Mouse (Mus musculus) G1E (cell line): ENCODE results near the gene Meltf. TPM values are rescaled to one million over a fixed set of nuclear protein-coding genes. Genes with fewer than 3 reads are reported as not detected.
"Not testable (repeated sequence)": the region's sequence is repeated elsewhere in the genome, so short reads cannot be mapped to it uniquely, and the experiment has no call there.

ENCODE experiments used
- ATAC-seq: 2 replicates; pipeline ENCODE4 v1.8.0; 2016; ENCODE audit warnings: mild to moderate bottlenecking; ENCODE audit not compliant: insufficient number of reproducible peaks, poor library complexity, low FRiP score, severe bottlenecking; ENCODE audit errors: extremely low read depth
- DNase-seq: peaks from one replicate; pipeline ENCODE4 v3.0.0; 2012; ENCODE audit warnings: low spot score
- H3K27me3 ChIP-seq: 2 replicates; pipeline ENCODE4 v1.6.1; 2012; ENCODE audit warnings: mild to moderate bottlenecking, low read length, inconsistent platforms; ENCODE audit not compliant: insufficient read depth
- H3K36me3 ChIP-seq: replicated peaks from 2 replicates; pipeline ENCODE3; 2012; ENCODE audit warnings: mild to moderate bottlenecking, inconsistent platforms
- H3K4me1 ChIP-seq: 2 replicates; pipeline ENCODE4 v1.6.1; 2012; ENCODE audit warnings: low read depth, low read length, inconsistent platforms, mixed read lengths; ENCODE audit not compliant: insufficient read depth
- H3K4me3 ChIP-seq: 2 replicates; pipeline ENCODE4 v1.5.1; 2012; ENCODE audit warnings: low read depth, mild to moderate bottlenecking, inconsistent platforms, low read length, moderate library complexity, mixed read lengths
- H3K9me3 ChIP-seq: replicated peaks from 2 replicates; pipeline ENCODE4 v1.6.1; 2012; ENCODE audit warnings: inconsistent platforms
- CTCF ChIP-seq: IDR thresholded peaks from 2 replicates; pipeline ENCODE4 v1.5.1; 2012; ENCODE audit warnings: low read depth, low read length, inconsistent platforms, mixed read lengths
- GATA1 ChIP-seq: IDR thresholded peaks from 2 replicates; pipeline ENCODE4 v1.6.1; 2012; ENCODE audit warnings: borderline replicate concordance, low read length, inconsistent platforms, mixed read lengths
- GATA2 ChIP-seq: IDR thresholded peaks from 2 replicates; pipeline ENCODE4 v1.6.1; 2012; ENCODE audit warnings: low read depth, low read length, inconsistent platforms, borderline replicate concordance
- POLR2AphosphoS5 ChIP-seq: IDR thresholded peaks from 2 replicates; pipeline ENCODE4 v1.6.1; 2012; ENCODE audit warnings: low read depth, low read length, inconsistent platforms; ENCODE audit not compliant: insufficient replicate concordance
- TAL1 ChIP-seq: conservative IDR thresholded peaks from 2 replicates; pipeline ENCODE4 v1.6.1; 2012; ENCODE audit warnings: low read depth, low read length, inconsistent platforms, mixed read lengths
- polyA plus RNA-seq: library from polyadenylated mRNA; stranded (reverse); fragments of >175 nt; gene quantifications from 2 replicates; pipeline ENCODE4 v1.2.3, GENCODE M21; 2012
- total RNA-seq, 2 experiments: library from RNA; stranded (forward) in 1 of 2; stranded (reverse) in 1 of 2; fragments of 200-1000 nt in 1 of 2; fragments of >200 nt in 1 of 2; fragmentation: Nextera tagmentation in 1 of 2; gene quantifications; 2 replicates each; pipeline ENCODE4 v1.2.3; 2014 to 2017

The Meltf gene
- total and polyA plus RNA-seq, 3 experiments: 0.05 TPM; not detected in 2

DNA sequence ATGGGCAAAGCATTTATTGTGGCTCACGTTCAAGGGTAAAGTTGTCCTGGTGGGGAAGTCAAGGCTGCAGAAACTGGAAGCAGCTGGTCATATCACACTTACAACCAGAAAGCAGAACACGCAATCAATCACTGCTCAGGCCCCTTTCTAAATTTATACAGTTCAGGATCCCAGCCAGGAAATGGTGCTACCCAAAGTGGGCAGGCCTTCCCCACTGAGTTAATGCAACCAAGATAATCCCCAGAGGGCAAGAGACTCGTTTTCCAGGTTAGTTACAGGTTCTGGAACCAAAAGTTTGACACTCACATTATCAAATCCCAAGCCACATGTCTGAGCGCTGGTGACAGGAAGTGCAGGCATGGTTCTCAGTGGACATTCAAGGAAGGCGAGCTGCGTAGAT is 60.2 kb downstream of the Meltf start:
- Histone ChIP-seq H3K9me3 (no peaks in the 10 kb centered on the region), H3K27me3 (peaks cover 16% of the 10 kb centered on the region), H3K4me3 (no peak overlapping the region), H3K36me3 (peaks cover 12% of the 10 kb centered on the region), H3K4me1 (peaks cover 26% of the 10 kb centered on the region)
- no peak for DNase-seq
- TF ChIP-seq POLR2AphosphoS5: no peak
- no peak for ATAC-seq

DNA sequence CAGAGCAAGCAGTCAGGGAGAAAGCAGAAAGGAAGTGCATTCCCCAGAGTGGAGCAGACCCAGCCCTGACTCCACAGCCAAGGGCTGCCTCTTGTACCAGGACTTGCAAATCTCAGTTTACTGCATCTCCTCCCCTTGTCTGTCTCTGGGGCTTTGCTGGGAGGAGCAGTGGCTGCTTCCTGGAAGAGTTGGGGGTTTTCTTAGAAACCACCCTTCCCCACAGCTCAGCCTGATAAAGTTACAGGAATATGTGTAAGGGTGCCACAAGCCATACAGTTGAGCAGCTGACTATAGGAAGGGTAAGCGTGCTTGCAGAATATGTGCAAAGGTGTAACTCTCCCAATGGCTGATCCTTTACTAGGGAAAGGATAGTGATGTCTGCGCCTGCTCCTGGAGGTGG is 62.0 kb downstream of the Meltf start:
- no peaks in the 10 kb centered on the region for H3K9me3 ChIP-seq
- peak overlapping the region; percentile 21; the same call in 1 of the 2 replicates for H3K4me3 ChIP-seq
- TF ChIP-seq TAL1 (no peak), POLR2AphosphoS5 (no peak), GATA2 (no peak), CTCF (no peak), GATA1 (no peak)
- ATAC-seq (peak; percentile 34; the same call in 1 of the 2 replicates), DNase-seq (peak; percentile 61)
- H3K4me1 ChIP-seq: peaks cover 42% of the 10 kb centered on the region
- H3K27me3 ChIP-seq: peaks cover 6% of the 10 kb centered on the region
- H3K36me3 ChIP-seq: peaks cover 29% of the 10 kb centered on the region

DNA sequence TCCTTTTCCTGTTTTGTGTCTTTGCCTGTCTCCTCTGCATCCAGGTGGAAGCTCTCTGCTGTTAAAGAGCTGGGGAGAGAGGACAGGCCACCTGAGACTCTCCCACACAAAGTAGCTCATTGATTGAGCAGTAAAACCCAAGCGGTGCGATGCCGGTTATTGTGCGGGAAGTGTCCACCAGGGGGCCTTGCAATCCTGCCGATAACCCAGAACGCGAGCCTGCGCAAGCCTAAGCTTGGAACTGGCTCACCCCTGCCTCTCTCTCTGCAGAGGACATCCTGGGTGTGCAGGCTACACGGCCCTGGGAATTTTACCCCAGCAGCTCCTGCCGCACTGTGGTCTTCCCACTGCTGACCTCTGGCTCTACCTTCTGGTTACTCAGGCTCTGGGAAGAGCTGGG is 65.4 kb downstream of the Meltf start:
- Histone ChIP-seq H3K27me3 (no peaks in the 10 kb centered on the region), H3K4me1 (peaks cover 62% of the 10 kb centered on the region), H3K36me3 (peaks cover 41% of the 10 kb centered on the region), H3K4me3 (no peak overlapping the region; the same call in 1 of the 2 replicates), H3K9me3 (no peaks in the 10 kb centered on the region)
- DNase-seq (peak; percentile 59), ATAC-seq (no peak)
- TF ChIP-seq GATA2 (no peak), GATA1 (no peak), TAL1 (no peak), CTCF (peak; percentile 79), POLR2AphosphoS5 (no peak)

DNA sequence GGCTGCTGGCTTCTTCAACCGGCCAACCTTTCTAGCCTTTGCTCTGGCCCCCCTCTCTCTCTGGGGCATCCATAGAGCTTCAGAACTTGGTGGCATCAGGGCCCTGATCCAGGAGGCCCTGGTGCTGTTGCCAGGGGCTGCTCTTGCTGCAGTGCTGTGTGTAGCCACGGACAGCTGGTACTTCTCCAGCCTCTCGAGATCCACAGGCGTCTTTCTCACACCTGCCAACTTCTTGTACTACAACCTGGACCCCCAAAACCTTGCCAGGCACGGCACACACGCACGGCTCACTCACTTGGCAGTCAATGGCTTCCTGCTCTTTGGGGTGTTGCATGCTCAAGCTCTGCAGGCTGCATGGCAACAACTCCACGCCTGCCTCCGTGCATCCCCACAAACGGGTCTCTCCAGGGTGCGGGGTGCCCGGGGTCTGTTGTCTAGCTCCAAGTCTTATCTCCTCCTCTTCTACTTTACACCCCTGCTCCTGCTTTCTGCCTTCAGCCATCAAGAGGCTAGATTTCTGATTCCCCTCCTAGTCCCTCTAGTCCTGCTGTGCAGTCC is 66.2 kb downstream of the Meltf start:
- no peak overlapping the region; the same call in 1 of the 2 replicates for H3K4me3 ChIP-seq
- no peak for DNase-seq
- peaks cover 41% of the 10 kb centered on the region for H3K36me3 ChIP-seq
- H3K9me3 ChIP-seq: no peaks in the 10 kb centered on the region
- no peak for TF ChIP-seq GATA2
- TF ChIP-seq POLR2AphosphoS5: no peak
- TF ChIP-seq TAL1: no peak
- TF ChIP-seq CTCF: no peak
- no peak for TF ChIP-seq GATA1
- no peaks in the 10 kb centered on the region for H3K27me3 ChIP-seq
- ATAC-seq: no peak
- H3K4me1 ChIP-seq: peaks cover 67% of the 10 kb centered on the region

DNA sequence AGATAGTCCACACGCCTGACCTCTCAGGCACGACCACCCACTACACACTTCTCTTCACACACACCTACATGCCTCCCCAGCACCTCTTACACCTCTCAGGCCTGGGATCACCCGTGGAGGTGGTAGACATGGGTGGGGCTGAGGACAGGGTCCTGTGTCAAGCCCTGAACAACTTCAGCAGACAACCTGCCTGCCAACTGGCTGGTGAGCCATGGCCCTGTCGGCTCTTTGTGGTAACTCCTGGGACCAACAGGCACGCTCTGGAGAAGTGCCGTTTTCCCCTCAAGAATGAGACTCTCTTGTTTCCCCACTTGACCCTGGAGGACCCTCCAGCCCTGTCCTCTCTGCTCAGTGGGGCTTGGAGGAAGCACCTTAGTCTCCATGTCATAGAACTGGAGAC is 66.8 kb downstream of the Meltf start:
- H3K9me3 ChIP-seq: no peaks in the 10 kb centered on the region
- peaks cover 63% of the 10 kb centered on the region for H3K4me1 ChIP-seq
- no peaks in the 10 kb centered on the region for H3K27me3 ChIP-seq
- peaks cover 46% of the 10 kb centered on the region for H3K36me3 ChIP-seq
- no peak overlapping the region; the same call in 1 of the 2 replicates for H3K4me3 ChIP-seq
- TF ChIP-seq GATA2 (no peak), TAL1 (no peak), POLR2AphosphoS5 (no peak), GATA1 (no peak), CTCF (no peak)
- no peak for ATAC-seq
- no peak for DNase-seq

DNA sequence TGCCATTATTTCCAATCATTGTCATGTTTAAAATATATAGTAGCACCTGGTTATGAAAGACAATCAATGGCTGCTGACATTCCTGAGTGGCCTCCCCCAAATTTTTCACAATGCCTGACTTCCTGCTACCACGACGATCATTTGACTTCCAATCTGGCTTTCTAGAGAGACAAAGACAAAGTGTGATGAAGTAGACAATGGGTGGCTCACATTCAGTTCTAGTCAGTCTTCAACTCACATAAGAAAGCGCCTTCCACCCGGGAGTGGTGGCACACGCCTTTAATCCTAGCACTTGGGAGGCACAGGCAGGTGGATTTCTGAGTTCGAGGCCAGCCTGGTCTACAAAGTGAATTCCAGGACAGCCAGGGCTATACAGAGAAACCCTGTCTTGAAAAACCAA is 67.4 kb downstream of the Meltf start:
- H3K36me3 ChIP-seq: peaks cover 52% of the 10 kb centered on the region
- peaks cover 64% of the 10 kb centered on the region for H3K4me1 ChIP-seq
- H3K9me3 ChIP-seq, H3K27me3 ChIP-seq, ATAC-seq, H3K4me3 ChIP-seq, DNase-seq: not testable (repeated sequence)

DNA sequence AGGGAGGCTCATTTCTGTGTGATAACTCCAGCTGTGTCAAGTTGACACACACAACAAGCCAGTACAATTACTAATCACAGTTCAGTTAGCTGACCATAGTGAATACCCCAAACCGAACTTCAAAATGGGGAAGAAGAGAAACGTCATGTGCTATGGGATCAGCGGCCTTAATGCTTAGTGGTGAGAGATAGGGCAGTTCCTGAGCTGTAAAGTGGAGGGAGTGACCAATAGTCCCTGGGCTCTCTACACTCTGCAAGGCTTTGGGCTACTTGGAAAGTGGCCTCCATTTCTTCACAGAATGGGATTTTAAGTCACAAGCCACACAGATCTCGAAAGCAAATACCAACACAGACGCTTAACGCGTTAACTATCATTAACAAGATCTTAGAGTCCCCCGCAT is 68.7 kb downstream of the Meltf start:
- H3K27me3 ChIP-seq: no peaks in the 10 kb centered on the region

More for the DNA sequence above, 68.7 kb downstream of the Meltf start:
- Histone ChIP-seq H3K4me1 (peaks cover 56% of the 10 kb centered on the region), H3K4me3 (peak overlapping the region; percentile 98), H3K36me3 (peaks cover 61% of the 10 kb centered on the region), H3K9me3 (no peaks in the 10 kb centered on the region)
- DNase-seq: no peak
- ATAC-seq: peak; percentile 48; the same call in 1 of the 2 replicates
- no peak for TF ChIP-seq TAL1
- no peak for TF ChIP-seq POLR2AphosphoS5
- TF ChIP-seq GATA2: no peak
- TF ChIP-seq GATA1: no peak
- TF ChIP-seq CTCF: no peak
